Mouse (Mus musculus) adrenal gland, postnatal 10 days (tissue): ENCODE results near the gene Cavin4. TPM values are rescaled to one million over a fixed set of nuclear protein-coding genes. Genes with fewer than 3 reads are reported as not detected.
"Not testable (repeated sequence)": the region's sequence is repeated elsewhere in the genome, so short reads cannot be mapped to it uniquely, and the experiment has no call there.

Source experiments
- DNase-seq: peaks from one replicate; pipeline ENCODE4 v3.0.0; 2021; ENCODE audit warnings: mixed read lengths
- total RNA-seq, 2 experiments: library from RNA; stranded (reverse); gene quantifications; 2 replicates each; pipeline ENCODE4 v1.2.3; 2021

Gene Cavin4
- total RNA-seq, 2 experiments from 2014 or later = 3.6 to 14.0 TPM

DNA sequence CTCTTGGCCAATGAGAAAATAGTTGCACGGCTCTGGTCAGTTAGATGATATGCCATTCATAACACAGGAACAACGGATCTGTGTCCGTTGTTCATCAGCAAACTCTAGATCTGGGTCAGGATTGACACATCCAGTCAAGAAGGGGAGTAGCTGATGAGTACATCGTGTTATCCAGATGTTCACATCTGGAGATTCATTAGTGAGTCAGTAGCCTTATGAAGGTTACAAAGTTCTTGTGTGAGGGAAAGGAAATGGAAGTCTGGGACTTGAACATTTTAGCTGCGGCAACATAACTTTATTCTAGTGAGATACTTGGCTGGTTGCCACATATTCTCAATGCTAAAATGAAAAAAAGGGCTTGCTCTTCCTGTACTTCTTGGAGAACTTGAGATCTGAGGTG, 9.6 kb downstream of the Cavin4 start:
- no peak for DNase-seq

DNA sequence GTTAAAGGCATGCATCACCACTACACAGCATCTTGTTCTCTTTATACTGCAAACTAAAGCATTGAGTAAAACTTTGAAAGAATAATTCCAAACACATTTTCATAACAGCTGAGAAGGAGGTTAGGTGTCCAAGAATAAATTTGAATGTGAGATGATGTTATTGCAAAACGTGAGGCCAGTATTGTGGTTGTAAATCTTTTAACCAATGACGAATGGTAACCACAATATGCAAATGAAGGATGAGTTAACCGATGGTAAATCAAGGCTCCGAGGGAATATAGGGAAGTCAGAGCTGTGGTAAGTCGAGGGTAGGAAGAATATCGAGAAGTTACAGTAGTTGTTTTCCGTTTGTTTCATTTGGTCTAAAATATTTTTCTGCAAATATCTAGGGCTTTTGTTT, 11.1 kb downstream of the Cavin4 start:
- DNase-seq = no peak

DNA sequence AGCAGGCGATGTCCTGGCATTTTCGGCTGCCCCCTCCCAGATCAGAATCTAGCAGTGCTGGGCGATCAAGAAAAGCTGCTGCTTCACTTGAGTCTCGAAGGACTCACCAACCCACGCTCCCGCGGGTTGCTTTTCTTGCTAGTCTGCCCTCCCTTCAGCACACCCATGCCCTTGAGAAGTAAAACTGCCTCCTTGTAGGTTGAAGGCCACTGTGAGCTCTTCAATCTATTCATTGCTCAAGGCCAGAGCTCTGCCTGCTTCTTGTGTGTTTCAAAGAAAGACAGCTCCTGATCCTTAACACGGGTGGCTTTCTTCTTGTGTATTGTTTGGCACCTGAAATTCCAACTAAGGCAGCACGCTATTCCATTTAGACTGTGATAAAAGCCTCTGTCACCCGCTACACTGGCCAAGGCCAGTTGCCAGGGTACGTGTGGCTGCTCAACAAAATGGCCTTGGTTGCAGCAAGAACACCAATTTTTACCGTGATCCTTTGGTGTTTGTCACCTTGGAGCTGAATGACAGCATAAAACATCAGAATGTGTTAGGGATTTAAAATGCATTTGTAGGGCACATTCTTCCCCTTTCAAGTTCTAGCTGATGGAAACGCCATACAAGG, 13.4 kb downstream of the Cavin4 start:
- DNase-seq = peak; percentile 39

GRCm38 (mm10) chr4:48677276-48677675, 14.0 kb downstream of the Cavin4 start:
- no peak for DNase-seq

- no peak for DNase-seq
Measured at GRCm38 (mm10) chr4:48677812-48678211, 14.5 kb downstream of the Cavin4 start.

DNA sequence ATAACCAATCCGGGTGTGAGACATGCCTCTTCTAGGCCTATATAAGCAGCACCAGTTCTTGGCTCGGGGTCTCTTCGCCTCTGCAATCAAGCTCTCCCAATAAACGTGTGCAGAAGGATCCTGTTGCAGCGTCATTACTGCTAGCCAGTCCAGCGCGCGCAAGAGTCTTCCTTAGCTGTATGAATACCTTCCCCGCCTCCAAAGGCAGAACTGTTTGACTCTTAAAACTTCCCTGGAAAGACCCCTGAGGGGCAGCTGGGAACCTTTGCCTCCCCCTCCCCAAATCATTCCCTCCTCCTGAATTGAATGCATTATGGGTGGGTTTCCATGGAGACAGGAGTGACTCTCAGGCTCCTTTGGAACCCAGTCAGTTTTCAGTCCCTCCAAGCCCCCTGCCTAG, 15.5 kb downstream of the Cavin4 start:
- DNase-seq = no peak

GRCm38 (mm10) chr4:48679728-48680127, 16.4 kb downstream of the Cavin4 start:
- not testable (repeated sequence) for DNase-seq

GRCm38 (mm10) chr4:48680214-48680613, 16.9 kb downstream of the Cavin4 start:
- DNase-seq = no peak

DNA sequence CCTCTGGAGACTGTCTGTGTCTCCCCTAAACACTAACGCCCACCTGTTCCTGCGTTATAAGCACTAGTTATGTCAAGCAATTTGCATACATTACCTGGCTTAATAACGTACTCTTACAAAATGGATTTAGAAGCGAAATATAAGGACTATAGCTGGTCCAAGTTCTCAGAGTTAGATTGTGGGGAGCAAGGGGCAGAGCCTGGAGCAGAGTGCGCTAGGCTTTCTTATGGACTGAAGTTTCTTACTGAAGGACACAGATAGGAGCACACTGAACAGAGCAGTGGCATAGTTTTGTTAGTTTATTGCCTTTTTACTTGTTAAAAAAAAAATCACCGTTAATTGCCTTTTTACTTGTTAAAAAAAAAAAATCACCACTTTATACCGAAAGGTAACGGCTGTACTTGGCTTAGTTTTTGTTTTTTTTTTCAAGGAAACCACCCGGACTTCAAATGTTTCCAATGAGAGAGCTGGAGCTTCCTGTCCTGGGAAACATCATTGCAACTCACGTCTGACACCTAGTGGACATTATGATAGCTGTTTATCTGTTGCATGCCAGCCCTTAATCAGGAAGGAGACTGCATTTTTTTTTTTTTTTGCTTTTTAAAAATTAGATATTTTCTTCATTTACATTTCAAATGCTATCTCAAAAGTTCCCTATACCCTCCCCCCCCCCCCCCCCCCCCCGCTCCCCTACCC, 17.5 kb downstream of the Cavin4 start:
- peak; percentile 47 for DNase-seq

DNA sequence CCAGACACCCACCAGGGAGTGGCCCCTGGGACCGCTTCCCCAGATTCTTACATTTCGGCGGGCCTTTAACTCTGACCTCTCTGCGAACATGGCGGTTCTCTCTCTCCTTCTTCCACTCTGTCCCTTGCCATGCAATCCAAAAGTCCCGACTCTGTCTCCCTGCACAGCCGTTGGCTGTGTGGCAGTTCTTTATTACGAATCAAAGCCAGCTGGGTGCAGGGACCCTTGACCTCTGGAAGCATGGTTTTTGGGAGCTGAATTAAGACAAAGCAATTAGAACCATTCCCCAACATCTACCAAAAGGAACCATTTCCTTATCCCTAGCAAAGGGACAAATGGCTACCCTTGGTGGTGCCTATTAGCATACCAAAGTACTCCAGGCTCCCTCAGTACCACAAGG, 19.8 kb downstream of the Cavin4 start:
- no peak for DNase-seq

- not testable (repeated sequence) for DNase-seq
Measured at GRCm38 (mm10) chr4:48683633-48684209, 20.4 kb downstream of the Cavin4 start.

DNA sequence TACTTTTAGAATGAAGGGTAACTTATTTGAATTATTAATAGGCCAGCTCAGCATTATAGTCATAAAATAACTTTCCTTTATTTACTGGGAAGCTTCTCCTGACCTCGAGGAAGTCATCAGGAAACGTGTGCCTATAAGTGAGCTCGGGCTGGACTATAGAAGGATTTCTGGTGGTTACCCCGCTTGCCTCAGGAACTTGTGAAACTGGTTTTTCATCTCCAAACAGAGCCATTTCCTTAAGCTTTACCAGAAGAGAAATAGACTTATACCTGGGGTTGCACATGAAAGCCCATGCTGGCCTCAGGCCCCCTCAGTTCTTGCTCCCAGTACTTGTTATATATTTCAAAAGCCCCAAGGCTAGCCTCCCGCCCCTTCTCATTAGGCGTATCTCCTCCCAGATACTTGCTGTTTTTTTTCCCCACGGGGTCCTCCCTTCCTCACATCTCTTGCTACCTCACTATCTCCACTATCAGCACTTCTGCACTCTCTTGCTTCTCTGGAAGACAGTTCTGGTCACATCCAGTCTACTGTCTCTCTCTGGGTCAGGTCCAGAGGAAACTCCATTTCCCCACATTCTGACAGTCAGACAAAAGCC, 21.4 kb downstream of the Cavin4 start:
- no peak for DNase-seq

- DNase-seq = no peak
Measured at GRCm38 (mm10) chr4:48688148-48688547, 24.8 kb downstream of the Cavin4 start.

DNA sequence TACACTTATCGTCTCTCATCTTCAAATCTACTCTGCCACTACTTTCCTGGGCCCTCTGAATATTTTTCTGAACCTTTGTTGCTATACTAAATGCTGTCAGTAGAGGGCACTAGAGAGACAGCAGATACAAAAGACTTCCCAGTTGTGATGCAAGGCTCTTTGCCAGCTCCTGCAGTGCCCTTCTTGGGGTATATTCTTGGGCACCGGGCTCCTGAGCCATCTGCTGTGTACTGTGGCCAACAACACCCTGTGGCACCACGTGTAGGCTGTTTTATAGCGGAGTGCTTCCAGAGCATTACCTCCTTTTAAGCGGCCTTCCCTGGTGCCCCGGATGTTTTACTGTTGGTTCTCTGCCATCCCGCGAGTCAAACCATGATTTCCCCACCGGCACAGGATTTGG, 27.3 kb downstream of the Cavin4 start:
- no peak for DNase-seq

DNA sequence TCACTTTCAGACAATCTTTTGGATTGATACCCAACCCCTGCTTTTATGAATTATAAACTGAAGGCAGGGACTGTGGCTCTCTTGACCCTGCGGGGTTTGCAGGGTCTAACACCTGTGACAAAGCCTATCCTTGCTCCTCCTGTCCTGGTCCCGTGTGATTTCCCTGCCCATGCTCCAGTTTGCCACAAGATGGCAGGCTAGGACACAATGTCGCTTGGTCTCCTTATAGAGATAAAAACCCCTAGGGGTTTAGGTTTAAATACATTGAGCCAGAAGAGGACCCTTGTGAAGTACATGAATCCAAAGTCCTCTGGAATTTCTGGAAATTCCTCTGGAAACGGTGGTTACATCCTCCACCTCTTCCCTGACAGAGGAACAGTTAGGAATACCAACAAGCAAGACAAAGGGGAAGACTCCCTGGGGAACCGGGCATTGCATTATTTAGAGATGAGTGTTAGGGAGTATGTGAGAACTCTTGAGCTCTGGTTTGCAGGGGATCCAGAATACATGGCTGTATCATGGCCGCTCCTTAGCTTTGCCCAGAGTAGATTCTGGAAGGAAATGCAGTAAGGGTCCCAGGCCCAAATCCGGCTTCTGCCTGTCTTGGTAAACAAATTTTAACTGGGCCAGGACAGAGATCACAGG, 28.6 kb downstream of the Cavin4 start:
- DNase-seq = peak; percentile 67

GRCm38 (mm10) chr4:48692736-48693292, 29.5 kb downstream of the Cavin4 start:
- DNase-seq = no peak

DNA sequence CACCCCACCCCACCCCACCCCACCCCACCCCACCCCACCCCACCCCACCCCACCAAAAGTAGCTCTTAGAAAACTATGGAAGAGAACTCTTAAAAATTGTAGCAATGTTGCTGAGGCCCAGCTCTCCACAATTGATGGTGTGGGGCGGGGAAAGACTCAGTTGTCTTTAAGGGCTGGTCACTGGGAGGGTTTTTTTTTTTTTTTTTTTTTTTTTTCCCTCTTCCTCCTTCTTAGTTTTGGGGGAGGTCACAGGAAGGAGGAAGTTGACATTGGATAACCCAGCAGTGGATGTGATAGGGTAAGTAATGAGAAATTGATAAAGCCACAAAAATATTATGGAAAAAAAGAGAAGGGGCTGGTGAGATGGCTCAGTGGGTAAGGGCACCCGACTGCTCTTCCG, 33.4 kb downstream of the Cavin4 start:
- no peak for DNase-seq

- DNase-seq = no peak
Measured at GRCm38 (mm10) chr4:48697302-48697701, 34.0 kb downstream of the Cavin4 start.

GRCm38 (mm10) chr4:48715865-48716650, 52.7 kb downstream of the Cavin4 start:
- no peak for DNase-seq

- no peak for DNase-seq
Measured at GRCm38 (mm10) chr4:48716817-48717216, 53.5 kb downstream of the Cavin4 start.
